Mouse (Mus musculus) cerebellum, adult 9-11 months (tissue): ENCODE data around the gene Camsap1.

Source experiments
- DNase-seq: peaks from one replicate; pipeline ENCODE4 v3.0.0; 2022

Camsap1 gene

GRCm38 (mm10) chr2:25977587-25978239 is 5.4 kb downstream of the Camsap1 start:
- no peak for DNase-seq

GRCm38 (mm10) chr2:25975141-25975770 is 7.8 kb downstream of the Camsap1 start:
- DNase-seq: no peak

GRCm38 (mm10) chr2:25970426-25970825 is 12.7 kb downstream of the Camsap1 start:
- peak; percentile 88 for DNase-seq

GRCm38 (mm10) chr2:25969319-25969718 is 13.8 kb downstream of the Camsap1 start:
- no peak for DNase-seq

GRCm38 (mm10) chr2:25949291-25949690 is 33.8 kb downstream of the Camsap1 start:
- no peak for DNase-seq

- no peak for DNase-seq
Observed at GRCm38 (mm10) chr2:25947950-25948349, 35.1 kb downstream of the Camsap1 start.

GRCm38 (mm10) chr2:25943822-25944221 is 39.3 kb downstream of the Camsap1 start:
- no peak for DNase-seq

GRCm38 (mm10) chr2:25940503-25940902 is 42.6 kb downstream of the Camsap1 start:
- DNase-seq: no peak

- no peak for DNase-seq
Observed at GRCm38 (mm10) chr2:25931249-25931859, 51.7 kb downstream of the Camsap1 start.

- no peak for DNase-seq
Observed at GRCm38 (mm10) chr2:25927821-25928220, 55.3 kb downstream of the Camsap1 start.

GRCm38 (mm10) chr2:25924934-25925333 is 58.1 kb downstream of the Camsap1 start:
- no peak for DNase-seq

- DNase-seq: no peak
Observed at GRCm38 (mm10) chr2:25923799-25924198, 59.3 kb downstream of the Camsap1 start.

GRCm38 (mm10) chr2:25919972-25920371 is 63.1 kb downstream of the Camsap1 start:
- DNase-seq: no peak

GRCm38 (mm10) chr2:25918408-25918807 is 64.7 kb downstream of the Camsap1 start:
- DNase-seq: no peak

- no peak for DNase-seq
Observed at GRCm38 (mm10) chr2:25914821-25915220, 68.3 kb downstream of the Camsap1 start.

GRCm38 (mm10) chr2:25914201-25914600 is 68.9 kb downstream of the Camsap1 start:
- no peak for DNase-seq

GRCm38 (mm10) chr2:25913247-25913646 is 69.8 kb downstream of the Camsap1 start:
- no peak for DNase-seq

GRCm38 (mm10) chr2:25909872-25910271 is 73.2 kb downstream of the Camsap1 start:
- no peak for DNase-seq

- no peak for DNase-seq
Observed at GRCm38 (mm10) chr2:25898970-25899369, 84.1 kb downstream of the Camsap1 start.

- peak; percentile 77 for DNase-seq
Observed at GRCm38 (mm10) chr2:25892440-25892839, 90.6 kb downstream of the Camsap1 start.

- no peak for DNase-seq
Observed at GRCm38 (mm10) chr2:25888144-25888543, 94.9 kb downstream of the Camsap1 start.

GRCm38 (mm10) chr2:25887226-25887625 is 95.9 kb downstream of the Camsap1 start:
- DNase-seq: no peak

GRCm38 (mm10) chr2:25884756-25885155 is 98.3 kb downstream of the Camsap1 start:
- DNase-seq: peak; percentile 51

GRCm38 (mm10) chr2:25882276-25882675 is 100.8 kb downstream of the Camsap1 start:
- no peak for DNase-seq
